Mouse (Mus musculus): ENCODE measurements around the gene Prmt8.

DNA sequence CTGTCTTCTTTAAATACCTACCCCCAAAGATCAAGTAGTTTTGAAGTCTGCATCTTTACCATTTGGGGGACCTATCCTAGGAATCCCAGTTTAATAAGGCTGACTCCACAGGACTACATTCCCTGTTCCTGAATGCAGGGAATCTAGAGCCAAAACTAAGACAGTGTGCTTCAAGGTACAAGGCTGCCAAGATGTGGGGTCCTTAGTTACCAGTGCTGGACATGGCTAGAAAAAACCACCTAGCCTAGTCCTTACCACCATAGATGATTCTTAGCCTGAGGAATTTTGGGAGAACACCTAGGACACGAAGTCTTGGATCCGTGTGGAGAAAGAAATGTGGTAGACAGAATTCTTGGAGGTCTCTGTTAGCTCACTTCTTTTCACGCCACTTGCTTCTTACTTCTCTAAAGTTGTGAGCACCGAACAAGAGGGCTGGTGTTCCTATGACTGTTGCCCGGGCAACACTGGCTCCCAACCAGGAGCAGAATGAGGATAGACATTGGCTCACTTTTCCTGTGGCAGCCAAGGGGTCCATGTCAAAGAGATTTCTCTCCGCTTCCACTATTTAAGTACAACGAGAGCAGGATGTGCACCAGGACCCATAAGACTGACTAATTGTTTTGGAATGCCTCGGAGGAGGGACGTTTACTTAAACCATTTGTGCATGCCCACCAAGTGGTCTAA, 33.9 kb upstream of the Prmt8 start:
- TF ChIP-seq SRF (IDR thresholded peaks at IDR 0.05; ENCODE audit: control insufficient read depth, insufficient read length, low read depth) (no peak), E2F4 (IDR thresholded peaks at IDR 0.05; ENCODE audit: insufficient read depth) (no peak), TCF3 (IDR thresholded peaks at IDR 0.05; ENCODE audit: insufficient read length, low read depth) (no peak), POLR2AphosphoS2 (IDR thresholded peaks at IDR 0.05; ENCODE audit: insufficient read length, low read depth) (no peak), POLR2A (IDR thresholded peaks at IDR 0.05; ENCODE audit: insufficient read length, low read depth) (no peak), TCF12 (IDR thresholded peaks at IDR 0.05; ENCODE audit: insufficient read depth, poor library complexity, severe bottlenecking) (no peak), USF1 (IDR thresholded peaks at IDR 0.05; ENCODE audit: low read depth) (no peak), CEBPB (IDR thresholded peaks at IDR 0.05; ENCODE audit: insufficient read depth, poor library complexity, severe bottlenecking) (no peak), MYOD1 (IDR thresholded peaks at IDR 0.05; ENCODE audit: control insufficient read depth in 1 of 3, insufficient read length in 2 of 3, low read depth in 2 of 3) (no peak)
